Mouse (Mus musculus) myocyte (in vitro differentiated cells): ENCODE data around the gene Ccm2.

ENCODE experiments used
- E2F4 ChIP-seq: IDR thresholded peaks from one replicate; pipeline ENCODE4 v1.6.1; 2011; ENCODE audit warnings: mild to moderate bottlenecking, control low read depth, moderate library complexity; ENCODE audit not compliant: insufficient read depth
- MAX ChIP-seq: IDR thresholded peaks from one replicate; pipeline ENCODE4 v1.6.1; 2011; ENCODE audit warnings: low read depth, mild to moderate bottlenecking, control low read depth
- POLR2A ChIP-seq: IDR thresholded peaks from one replicate; pipeline ENCODE4 v1.6.1; 2011; ENCODE audit warnings: low read depth, mild to moderate bottlenecking, control low read depth, moderate library complexity; ENCODE audit not compliant: insufficient read length
- POLR2AphosphoS2 ChIP-seq: IDR thresholded peaks from one replicate; pipeline ENCODE4 v1.6.1; 2011; ENCODE audit warnings: low read depth, control low read depth; ENCODE audit not compliant: insufficient read length

GRCm38 (mm10) chr11:6560655-6561360 lies 14.1 kb downstream of the Ccm2 start:
- TF ChIP-seq E2F4 = no peak
- no peak for TF ChIP-seq POLR2A
- TF ChIP-seq MAX = no peak
- no peak for TF ChIP-seq POLR2AphosphoS2
